Comparison of ENCODE assay signal across 8 mouse cellular contexts in the genomic region with DNA sequence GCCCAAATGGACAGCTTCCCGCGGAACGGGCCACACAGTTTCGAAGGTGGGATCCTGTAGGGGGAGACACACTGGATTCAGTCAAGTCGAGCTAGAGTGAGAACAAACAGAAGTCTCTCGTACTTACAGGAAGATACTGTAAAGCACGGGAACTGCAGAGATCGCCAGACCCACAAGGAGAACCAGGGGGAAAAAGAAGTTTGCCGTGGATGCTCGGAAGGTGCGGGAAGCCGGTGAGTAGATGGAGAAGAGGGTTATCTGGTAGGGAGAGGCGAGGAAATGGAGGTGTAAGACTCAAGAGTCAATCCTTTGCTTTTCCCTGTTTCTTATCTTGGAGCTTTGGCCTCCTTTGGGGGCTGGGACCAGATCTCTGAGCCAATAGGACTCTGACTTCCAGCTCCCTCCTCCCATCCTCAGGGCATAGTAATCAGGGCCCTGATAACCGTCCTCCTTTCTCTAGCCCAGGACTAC. TPM values are rescaled to one million over a fixed set of nuclear protein-coding genes. Genes with fewer than 3 reads are reported as not detected.
DNase-seq lines count a peak whose midpoint lies in the region; ATAC-seq lines count a peak whose summit lies in the region.

No protein-coding gene starts in this region.

- ATAC-seq in kidney, embryonic 15.5 days (replicated peaks; ENCODE audit: low FRiP score): no peak

- no peak for DNase-seq in kidney, postnatal 25 days
- DNase-seq in ZHBTc4 (ENCODE audit: low read depth, low spot score): peak; percentile 80
- DNase-seq in heart, postnatal 4 days: peak; percentile 36
- peak; percentile 28 for DNase-seq in lung, postnatal 36 days
- DNase-seq in gastrocnemius, postnatal 25 days: no peak
- no peak for DNase-seq in right cerebral cortex, postnatal 4 days
- DNase-seq in left cerebral cortex, postnatal 10 days (ENCODE audit: extremely low spot score in 1 of 2, low spot score in 2 of 2): no peak

- no peaks in the 10 kb centered on the region for H3K9me3 ChIP-seq in kidney, embryonic 15.5 days (replicated peaks)

- peak overlapping the region; percentile 1; the same call in 1 of the 2 replicates for H3K9ac ChIP-seq in kidney, embryonic 15.5 days

- H3K4me3 ChIP-seq in kidney, embryonic 15.5 days (replicated peaks): peak overlapping the region; percentile 24

- H3K27ac ChIP-seq in kidney, embryonic 15.5 days: peak overlapping the region; percentile 67

- no peaks in the 10 kb centered on the region for H3K27me3 ChIP-seq in kidney, embryonic 15.5 days

- H3K4me1 ChIP-seq in kidney, embryonic 15.5 days: peaks cover 33% of the 10 kb centered on the region

- H3K4me2 ChIP-seq in kidney, embryonic 15.5 days: peak overlapping the region; percentile 45

- intact Hi-C loops in left cerebral cortex, postnatal 10 days (cut with DNase I): no loop called here

- WGBS in kidney, embryonic 15.5 days: 22% methylated on average over 14 of the region's 14 CpGs

- peaks cover 22% of the 10 kb centered on the region for H3K36me3 ChIP-seq in kidney, embryonic 15.5 days

RNA-seq across cellular contexts. Expression of gene Leng1, which starts 1.3 kb away (rescaled TPM):
- polyA plus RNA-seq in kidney, embryonic 15.5 days (2015; fragmentation: Nextera tagmentation; extraction: Ambion mirVana): 18.1 and 18.7 TPM in 2 replicates
- 10 to 100 TPM in 1 of 2 experiments, 1 to 10 TPM in 1; 8.5 to 10.2 TPM for total RNA-seq in heart, postnatal 4 days (2021)
- 1 to 10 TPM; 4.2 to 4.3 TPM for total RNA-seq in gastrocnemius, postnatal 25 days (2021)
- total RNA-seq in left cerebral cortex, postnatal 10 days (2021): 1 to 10 TPM; 4.4 to 5.5 TPM

RNA-seq across cellular contexts. Expression of gene Tmc4, which starts 10.4 kb away (rescaled TPM):
- 20.4 and 23.9 TPM in 2 replicates for polyA plus RNA-seq in kidney, embryonic 15.5 days (2015; fragmentation: Nextera tagmentation; extraction: Ambion mirVana)
- 1 to 10 TPM; 2.2 to 2.4 TPM for total RNA-seq in heart, postnatal 4 days (2021)
- total RNA-seq in gastrocnemius, postnatal 25 days (2021): under 1 TPM; 0.70 to 0.87 TPM
- total RNA-seq in left cerebral cortex, postnatal 10 days (2021): 1 to 10 TPM; 5.1 to 5.8 TPM

RNA-seq across cellular contexts. Expression of gene Cnot3, which starts 21.9 kb away (rescaled TPM):
- polyA plus RNA-seq in kidney, embryonic 15.5 days (2015; fragmentation: Nextera tagmentation; extraction: Ambion mirVana): 60.6 and 66.5 TPM in 2 replicates
- total RNA-seq in heart, postnatal 4 days (2021): 10 to 100 TPM; 37.9 to 38.3 TPM
- total RNA-seq in gastrocnemius, postnatal 25 days (2021): 10 to 100 TPM; 17.1 to 17.4 TPM
- total RNA-seq in left cerebral cortex, postnatal 10 days (2021): 10 to 100 TPM; 48.2 to 60.9 TPM

RNA-seq across cellular contexts. Expression of gene Tsen34, which starts 25.7 kb away (rescaled TPM):
- polyA plus RNA-seq in kidney, embryonic 15.5 days (2015; fragmentation: Nextera tagmentation; extraction: Ambion mirVana): 274 and 286 TPM in 2 replicates
- total RNA-seq in heart, postnatal 4 days (2021): 100 to 1,000 TPM; 127 to 133 TPM
- 10 to 100 TPM; 28.2 to 28.4 TPM for total RNA-seq in gastrocnemius, postnatal 25 days (2021)
- 10 to 100 TPM; 85.1 to 97.4 TPM for total RNA-seq in left cerebral cortex, postnatal 10 days (2021)

RNA-seq across cellular contexts. Expression of gene Mboat7, which starts 26.4 kb away (rescaled TPM):
- polyA plus RNA-seq in kidney, embryonic 15.5 days (2015; fragmentation: Nextera tagmentation; extraction: Ambion mirVana): 56.9 and 59.6 TPM in 2 replicates
- 10 to 100 TPM; 29.7 to 32.3 TPM for total RNA-seq in heart, postnatal 4 days (2021)
- total RNA-seq in gastrocnemius, postnatal 25 days (2021): 10 to 100 TPM in 1 of 2 experiments, 1 to 10 TPM in 1; 8.1 to 11.2 TPM
- 100 to 1,000 TPM; 167 to 170 TPM for total RNA-seq in left cerebral cortex, postnatal 10 days (2021)

Comparison
In these comparisons a context has a peak if more than half of its experiments do, and no peak if none do; other contexts are left out.
1. DNase-seq: peak in ZHBTc4 (single experiment), heart, postnatal 4 days (single experiment) and lung, postnatal 36 days (single experiment); none in kidney, postnatal 25 days (0 of 2), gastrocnemius, postnatal 25 days (single experiment), right cerebral cortex, postnatal 4 days (single experiment) and left cerebral cortex, postnatal 10 days (0 of 2).